Mouse (Mus musculus) testis, adult 2 months (tissue): ENCODE measurements at regions not wholly inside any gene's neighbourhood (a gene's known extent, or its start where the extent isn't known, plus 50 kb on each side); places are given as distances from the start of the nearest gene placed in this dataset.

Experiments used
- CTCF ChIP-seq: fragments of 200-500 bp; IDR thresholded peaks from 2 replicates; pipeline ENCODE4 v1.5.1; 2012; ENCODE audit warnings: low read depth, mild to moderate bottlenecking, inconsistent platforms, low read length, moderate library complexity; ENCODE audit not compliant: control insufficient read depth, insufficient read depth, insufficient replicate concordance
- POLR2A ChIP-seq: fragments of 200-500 bp; IDR thresholded peaks from 2 replicates; pipeline ENCODE4 v1.6.1; 2012; ENCODE audit warnings: low read depth, mild to moderate bottlenecking, inconsistent platforms, low read length, moderate library complexity; ENCODE audit not compliant: control insufficient read depth

DNA sequence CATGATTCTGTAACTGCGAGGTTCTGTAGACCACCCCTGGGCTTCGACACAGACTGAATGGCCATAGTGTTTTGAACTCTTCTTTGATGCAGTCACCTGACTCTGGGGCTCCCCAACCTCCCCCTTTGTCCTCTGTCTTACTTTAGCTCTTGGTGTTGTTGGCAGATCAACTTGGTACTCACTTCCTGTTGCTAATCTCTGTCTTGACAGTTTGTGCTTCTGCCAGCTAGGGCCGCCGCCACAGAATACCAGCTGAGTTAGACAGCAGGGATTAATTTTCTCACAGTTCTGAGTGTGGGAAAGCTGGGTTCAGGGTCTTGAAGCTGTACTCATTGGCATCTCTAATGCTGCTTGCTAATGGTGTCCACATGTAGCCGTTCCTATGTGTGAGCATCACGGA is 125.6 kb downstream of the Gm11077 start:
- TF ChIP-seq POLR2A = no peak
- TF ChIP-seq CTCF = no peak
